8 mouse cellular contexts compared by ENCODE assay signal in the genomic region with DNA sequence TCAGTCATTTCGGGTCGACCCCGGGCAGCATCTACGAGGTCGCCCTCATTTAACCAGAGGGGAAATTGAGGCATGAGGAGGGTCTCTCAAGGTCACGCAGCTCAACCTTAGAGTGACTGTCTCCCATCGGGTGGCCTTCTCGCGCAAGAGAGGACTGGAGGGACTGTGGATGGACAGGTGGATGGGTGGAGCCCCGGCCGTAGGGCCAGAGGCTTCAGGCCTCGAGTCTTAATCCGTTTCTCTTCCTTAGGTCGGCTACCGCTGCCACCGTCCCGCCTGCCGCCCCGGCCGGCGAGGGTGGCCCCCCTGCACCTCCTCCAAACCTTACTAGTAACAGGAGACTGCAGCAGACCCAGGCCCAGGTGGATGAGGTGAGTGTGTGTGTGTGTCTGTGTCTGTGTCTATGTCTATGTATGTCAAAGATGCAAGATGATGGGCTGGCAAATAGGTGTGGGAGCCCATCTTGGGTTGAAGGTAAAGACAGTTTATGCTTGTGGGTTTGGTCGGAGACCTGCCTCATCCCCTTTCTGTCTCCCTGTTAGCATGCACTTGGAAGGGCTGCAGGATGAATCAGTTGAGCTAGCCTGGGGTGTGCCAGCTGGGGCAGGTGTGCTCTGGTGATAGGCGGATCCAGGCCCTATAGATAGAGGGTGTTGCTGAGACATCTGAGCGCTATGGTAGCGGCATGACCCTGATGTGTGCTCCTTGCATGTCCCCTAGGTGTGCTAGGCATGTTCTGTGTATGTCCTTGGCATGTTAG. TPM values are rescaled to one million over a fixed set of nuclear protein-coding genes. Genes with fewer than 3 reads are reported as not detected.
DNase-seq lines count a peak whose midpoint lies in the region; ATAC-seq and TF ChIP-seq lines count a peak whose summit lies in the region.

No protein-coding gene starts in this region.

- H3K4me1 ChIP-seq in kidney, embryonic 16.5 days (ENCODE audit: insufficient read depth, low read length), result peaks cover 37% of the 10 kb centered on the region
- peaks cover 0 to 26% of the 10 kb centered on the region in 2 experiments; a peak in 1 of 4 replicates for H3K4me1 ChIP-seq in ES-E14 (ENCODE audit: control insufficient read depth in 2 of 2, insufficient read depth in 2 of 2, low read length in 2 of 2, poor library complexity in 1 of 2)
- peaks cover 51% of the 10 kb centered on the region for H3K4me1 ChIP-seq in limb, embryonic 10.5 days

- intact Hi-C loops in gastrocnemius, postnatal 14 days (cut with DNase I; ENCODE audit: low total_unique reads), result no loop called here

- no peaks in the 10 kb centered on the region for H3K27me3 ChIP-seq in kidney, embryonic 16.5 days (ENCODE audit: insufficient read depth, low read length)
- H3K27me3 ChIP-seq in limb, embryonic 10.5 days (ENCODE audit: low read depth, poor library complexity, severe bottlenecking), result no peaks in the 10 kb centered on the region

- peak overlapping the region; percentile 97 for H3K27ac ChIP-seq in kidney, embryonic 16.5 days (ENCODE audit: low read length)
- peak overlapping the region; percentile 5; the same call in 1 of the 2 replicates for H3K27ac ChIP-seq in ES-E14 (ENCODE audit: insufficient read depth, low read depth, low read length, poor library complexity, severe bottlenecking)
- H3K27ac ChIP-seq in limb, embryonic 10.5 days, result peak overlapping the region; percentile 100

- no peaks in the 10 kb centered on the region for H3K9me3 ChIP-seq in kidney, embryonic 16.5 days (ENCODE audit: low read length)
- no peaks in the 10 kb centered on the region for H3K9me3 ChIP-seq in ES-E14 (ENCODE audit: control insufficient read depth, insufficient read depth, low read depth, low read length)
- no peaks in the 10 kb centered on the region for H3K9me3 ChIP-seq in limb, embryonic 10.5 days (replicated peaks)

- peaks cover 18% of the 10 kb centered on the region; the same call in 1 of the 2 replicates for H3K36me3 ChIP-seq in kidney, embryonic 16.5 days (ENCODE audit: insufficient read depth, low read length)
- H3K36me3 ChIP-seq in ES-E14 (ENCODE audit: control insufficient read depth, insufficient read depth, low read length, poor library complexity, severe bottlenecking), result peaks cover 7% of the 10 kb centered on the region; the same call in 1 of the 2 replicates
- H3K36me3 ChIP-seq in limb, embryonic 10.5 days, result peaks cover 34% of the 10 kb centered on the region

- peak overlapping the region; percentile 100 for H3K4me3 ChIP-seq in kidney, embryonic 16.5 days (ENCODE audit: low read length)
- H3K4me3 ChIP-seq in ES-E14 (ENCODE audit: insufficient read depth in 1 of 2, low read depth in 1 of 2, low read length in 2 of 2, poor library complexity in 1 of 2, severe bottlenecking in 1 of 2), result peak overlapping the region; percentile 83 to 99
- H3K4me3 ChIP-seq in limb, embryonic 10.5 days, result peak overlapping the region; percentile 100

- peak overlapping the region; percentile 72 for H3K4me2 ChIP-seq in kidney, embryonic 16.5 days (replicated peaks; ENCODE audit: low read depth, low read length)

- peak overlapping the region; percentile 99 for H3K9ac ChIP-seq in kidney, embryonic 16.5 days (replicated peaks; ENCODE audit: low read length)
- peak overlapping the region; percentile 89 for H3K9ac ChIP-seq in ES-E14 (ENCODE audit: insufficient read depth, low read depth, low read length, poor library complexity, severe bottlenecking)

- ATAC-seq in kidney, embryonic 16.5 days (ENCODE audit: low FRiP score, low TSS enrichment), result peak; percentile 29; the same call in 1 of the 2 replicates
- peak; percentile 84 for ATAC-seq in erythroid progenitor cell, adult 5-6 weeks (replicated peaks; ENCODE audit: low FRiP score, poor library complexity, severe bottlenecking)

- in situ Hi-C loops in ES-E14 (cut with MboI; ENCODE audit: low sequenced_read_pairs in 2 of 2, unreplicated experiment in 2 of 2), result no loop called here

- 11% methylated on average over 25 of the region's 25 CpGs for WGBS in kidney, embryonic 16.5 days
- WGBS in limb, embryonic 10.5 days, result 12% methylated on average over 25 of the region's 25 CpGs

- no peak for DNase-seq in kidney, postnatal 4 days
- DNase-seq in ES-E14 (ENCODE audit: low read depth, low spot score), result no peak
- DNase-seq in limb, embryonic 10.5 days (ENCODE audit: low spot score), result no peak
- DNase-seq in naive thymus-derived CD4-positive, alpha-beta T cell, adult 2 months (ENCODE audit: low read depth), result peak; percentile 65
- DNase-seq in embryo, embryonic 9.5 days (ENCODE audit: extremely low spot score), result no peak
- no peak for DNase-seq in gastrocnemius, postnatal 14 days

TF ChIP-seq in ES-E14, 5 proteins besides CTCF, POLR2A, EP300 and RAD21:
- TF ChIP-seq CHD2 (IDR thresholded peaks at IDR 0.05; ENCODE audit: low read depth, low read length), result no peak
- TF ChIP-seq ZC3H11A (IDR thresholded peaks at IDR 0.05; ENCODE audit: borderline replicate concordance, low read depth, low read length), result no peak
- TF ChIP-seq ZNF384 (IDR thresholded peaks at IDR 0.05; ENCODE audit: low read depth, low read length), result no peak
- TF ChIP-seq MAFK (IDR thresholded peaks at IDR 0.05; ENCODE audit: insufficient read depth, low read depth, low read length), result no peak
- TF ChIP-seq HCFC1 (IDR thresholded peaks at IDR 0.05; ENCODE audit: borderline replicate concordance, insufficient read depth, low read length), result no peak

RNA-seq across cellular contexts. Expression of gene Vamp2, which starts 0.7 kb away (rescaled TPM):
- polyA plus RNA-seq in kidney, embryonic 16.5 days (2015; fragmentation: Nextera tagmentation; extraction: Ambion mirVana), result 81.5 and 114 TPM in 2 replicates
- 7.1 and 9.0 TPM in 2 replicates for total RNA-seq in ES-E14 (2012; rRNA removed)
- 94.1 and 114 TPM in 2 replicates for total RNA-seq in erythroid progenitor cell, adult 5-6 weeks (2015; ENCODE audit: low replicate concordance)
- total RNA-seq in erythroid progenitor cell, adult 5-6 weeks (2017; ENCODE audit: low replicate concordance), result 18.2 and 31.1 TPM in 2 replicates
- 51.1 and 72.1 TPM in 2 replicates for polyA plus RNA-seq in limb, embryonic 10.5 days (2016; fragmentation: Nextera tagmentation; extraction: Ambion mirVana)
- total RNA-seq in gastrocnemius, postnatal 14 days (2021), result 10 to 100 TPM; 37.9 to 39.7 TPM

RNA-seq across cellular contexts. Expression of gene Per1, which starts 6.0 kb away (rescaled TPM):
- 11.4 and 15.6 TPM in 2 replicates for polyA plus RNA-seq in kidney, embryonic 16.5 days (2015; fragmentation: Nextera tagmentation; extraction: Ambion mirVana)
- 6.0 and 8.6 TPM in 2 replicates for total RNA-seq in ES-E14 (2012; rRNA removed)
- total RNA-seq in erythroid progenitor cell, adult 5-6 weeks (2015; ENCODE audit: low replicate concordance), result 3.4 and 3.6 TPM in 2 replicates
- 3.3 and 7.6 TPM in 2 replicates for total RNA-seq in erythroid progenitor cell, adult 5-6 weeks (2017; ENCODE audit: low replicate concordance)
- polyA plus RNA-seq in limb, embryonic 10.5 days (2016; fragmentation: Nextera tagmentation; extraction: Ambion mirVana), result 10.3 and 10.8 TPM in 2 replicates
- 10 to 100 TPM; 22.1 to 77.5 TPM for total RNA-seq in gastrocnemius, postnatal 14 days (2021)

RNA-seq across cellular contexts. Expression of gene Tmem107, which starts 18.4 kb away (rescaled TPM):
- polyA plus RNA-seq in kidney, embryonic 16.5 days (2015; fragmentation: Nextera tagmentation; extraction: Ambion mirVana), result 61.0 and 68.1 TPM in 2 replicates
- total RNA-seq in ES-E14 (2012; rRNA removed), result 38.6 and 38.8 TPM in 2 replicates
- 21.6 and 27.7 TPM in 2 replicates for total RNA-seq in erythroid progenitor cell, adult 5-6 weeks (2015; ENCODE audit: low replicate concordance)
- 12.5 and 12.6 TPM in 2 replicates for total RNA-seq in erythroid progenitor cell, adult 5-6 weeks (2017; ENCODE audit: low replicate concordance)
- 35.8 and 38.6 TPM in 2 replicates for polyA plus RNA-seq in limb, embryonic 10.5 days (2016; fragmentation: Nextera tagmentation; extraction: Ambion mirVana)
- 1 to 10 TPM; 2.9 to 4.7 TPM for total RNA-seq in gastrocnemius, postnatal 14 days (2021)

RNA-seq across cellular contexts. Expression of gene Borcs6, which starts 29.5 kb away (rescaled TPM):
- polyA plus RNA-seq in kidney, embryonic 16.5 days (2015; fragmentation: Nextera tagmentation; extraction: Ambion mirVana), result 8.0 and 9.1 TPM in 2 replicates
- total RNA-seq in ES-E14 (2012; rRNA removed), result 4.5 and 6.2 TPM in 2 replicates
- 2.9 and 4.7 TPM in 2 replicates for total RNA-seq in erythroid progenitor cell, adult 5-6 weeks (2015; ENCODE audit: low replicate concordance)
- total RNA-seq in erythroid progenitor cell, adult 5-6 weeks (2017; ENCODE audit: low replicate concordance), result 2.2 and 3.1 TPM in 2 replicates
- polyA plus RNA-seq in limb, embryonic 10.5 days (2016; fragmentation: Nextera tagmentation; extraction: Ambion mirVana), result 5.3 and 6.0 TPM in 2 replicates
- 10 to 100 TPM; 13.5 to 14.3 TPM for total RNA-seq in gastrocnemius, postnatal 14 days (2021)

RNA-seq across cellular contexts. Expression of gene Hes7, which starts 31.2 kb away (rescaled TPM):
- polyA plus RNA-seq in kidney, embryonic 16.5 days (2015; fragmentation: Nextera tagmentation; extraction: Ambion mirVana), result 0.39 and 0.51 TPM in 2 replicates
- total RNA-seq in ES-E14 (2012; rRNA removed), result not detected in 2 replicates
- not detected in 2 replicates for total RNA-seq in erythroid progenitor cell, adult 5-6 weeks (2015; ENCODE audit: low replicate concordance)
- not detected in 2 replicates for total RNA-seq in erythroid progenitor cell, adult 5-6 weeks (2017; ENCODE audit: low replicate concordance)
- 0.53 and 0.90 TPM in 2 replicates for polyA plus RNA-seq in limb, embryonic 10.5 days (2016; fragmentation: Nextera tagmentation; extraction: Ambion mirVana)
- total RNA-seq in gastrocnemius, postnatal 14 days (2021), result under 1 TPM in 1 of 2 experiments, not detected in 1; 0.10 TPM

Comparison
In these comparisons a context has a peak if more than half of its experiments do, and no peak if none do; other contexts are left out.
1. H3K27ac ChIP-seq: peak in every context shown above with its lines; median percentile 100 in limb, embryonic 10.5 days; 97 in kidney, embryonic 16.5 days; 5 in ES-E14.